Mouse (Mus musculus): ENCODE results near the gene Hist1h4c.

Hist1h4c gene

DNA sequence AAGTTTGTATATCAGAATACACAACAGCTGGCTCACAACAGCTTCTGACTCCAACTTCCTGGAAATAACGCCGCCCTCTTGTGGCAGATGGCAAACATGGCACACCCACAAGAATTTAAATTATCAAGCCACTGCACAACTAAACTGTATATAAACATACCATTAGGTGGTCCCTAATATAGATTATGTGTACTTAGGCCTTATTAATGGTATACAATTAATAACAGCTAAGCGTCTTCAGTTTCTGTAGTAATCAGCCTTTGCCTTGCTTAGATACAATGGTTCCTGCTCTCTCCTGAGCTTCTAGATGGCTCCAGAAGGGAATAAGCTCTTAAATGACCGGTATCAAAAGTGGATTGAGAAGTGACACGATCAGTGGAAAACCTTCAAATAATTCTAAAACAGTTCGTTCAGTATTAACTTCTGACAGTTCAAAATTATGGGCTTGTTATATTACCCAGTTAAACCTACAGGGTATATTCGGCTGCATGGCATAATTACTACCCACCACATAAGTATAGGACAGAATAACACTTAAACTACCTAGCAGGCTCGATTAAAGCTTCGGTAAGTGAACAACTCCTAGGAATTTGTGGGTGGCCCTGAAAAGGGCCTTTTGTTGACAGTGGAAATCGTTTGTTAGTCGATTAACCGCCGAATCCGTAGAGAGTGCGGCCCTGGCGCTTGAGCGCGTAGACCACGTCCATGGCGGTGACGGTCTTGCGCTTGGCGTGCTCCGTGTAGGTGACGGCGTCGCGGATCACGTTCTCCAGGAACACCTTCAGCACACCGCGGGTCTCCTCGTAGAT is 559 bp downstream of the Hist1h4c start:
- peak; percentile 61 for DNase-seq (ENCODE audit: extremely low spot score, low spot score)

DNA sequence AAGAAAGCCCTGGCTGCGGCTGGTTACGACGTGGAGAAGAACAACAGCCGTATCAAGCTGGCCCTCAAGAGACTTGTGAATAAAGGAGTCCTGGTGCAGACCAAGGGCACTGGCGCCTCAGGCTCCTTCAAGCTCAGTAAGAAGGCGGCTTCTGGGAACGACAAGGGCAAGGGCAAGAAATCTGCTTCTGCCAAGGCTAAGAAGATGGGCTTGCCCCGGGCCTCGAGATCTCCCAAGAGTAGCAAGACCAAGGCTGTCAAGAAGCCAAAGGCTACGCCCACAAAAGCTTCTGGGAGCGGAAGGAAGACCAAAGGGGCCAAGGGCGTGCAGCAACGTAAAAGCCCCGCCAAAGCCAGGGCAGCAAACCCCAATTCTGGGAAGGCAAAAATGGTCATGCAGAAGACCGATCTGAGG is 2.2 kb downstream of the Hist1h4c start:
- DNase-seq (ENCODE audit: extremely low spot score, low spot score): no peak

DNA sequence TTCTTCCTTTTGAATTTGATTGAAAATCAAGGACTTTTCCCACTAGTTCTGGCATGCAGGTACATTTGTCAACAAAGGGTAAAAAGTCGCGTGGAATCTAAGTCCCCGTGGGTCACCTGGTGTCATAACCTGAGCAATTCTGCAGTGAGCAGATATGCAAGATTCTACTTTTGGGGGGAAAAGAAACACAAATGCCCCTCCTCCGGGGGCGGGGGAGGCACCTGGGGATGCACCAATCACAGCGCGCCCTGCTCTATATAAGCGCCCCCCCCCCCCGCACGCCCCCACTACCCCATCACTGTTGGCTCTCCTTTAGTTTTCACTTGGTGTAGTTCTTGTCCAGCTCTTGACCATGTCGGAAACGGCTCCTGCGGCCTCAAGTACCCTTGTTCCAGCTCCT is 2.7 kb downstream of the Hist1h4c start, which contains the start of gene Hist1h1t:
Gene Hist1h1t, plus strand, starts transcription at position 301 of the 400 bp plus-strand sequence.
- no peak for DNase-seq (ENCODE audit: extremely low spot score, low spot score)

DNA sequence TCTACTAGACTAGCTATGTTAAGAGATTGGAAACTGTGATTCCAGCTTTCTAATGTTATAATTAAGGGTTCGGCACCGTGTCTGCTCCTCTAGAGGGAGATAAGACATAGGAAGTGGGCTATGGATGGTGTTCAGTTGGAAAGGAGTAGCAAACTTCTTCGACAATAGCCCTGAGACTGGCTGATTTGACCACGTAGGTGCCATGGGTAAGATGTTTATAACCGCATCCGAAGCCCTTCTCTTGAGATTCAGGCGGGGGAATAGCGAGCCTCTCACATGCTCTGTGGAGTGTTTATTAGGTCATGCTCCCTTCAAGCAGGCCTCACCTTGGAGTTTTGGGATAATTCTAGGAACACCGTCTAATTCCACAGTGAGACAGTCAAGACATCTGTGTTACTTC is 3.3 kb downstream of the Hist1h4c start:
- DNase-seq (ENCODE audit: extremely low spot score, low spot score): no peak

DNA sequence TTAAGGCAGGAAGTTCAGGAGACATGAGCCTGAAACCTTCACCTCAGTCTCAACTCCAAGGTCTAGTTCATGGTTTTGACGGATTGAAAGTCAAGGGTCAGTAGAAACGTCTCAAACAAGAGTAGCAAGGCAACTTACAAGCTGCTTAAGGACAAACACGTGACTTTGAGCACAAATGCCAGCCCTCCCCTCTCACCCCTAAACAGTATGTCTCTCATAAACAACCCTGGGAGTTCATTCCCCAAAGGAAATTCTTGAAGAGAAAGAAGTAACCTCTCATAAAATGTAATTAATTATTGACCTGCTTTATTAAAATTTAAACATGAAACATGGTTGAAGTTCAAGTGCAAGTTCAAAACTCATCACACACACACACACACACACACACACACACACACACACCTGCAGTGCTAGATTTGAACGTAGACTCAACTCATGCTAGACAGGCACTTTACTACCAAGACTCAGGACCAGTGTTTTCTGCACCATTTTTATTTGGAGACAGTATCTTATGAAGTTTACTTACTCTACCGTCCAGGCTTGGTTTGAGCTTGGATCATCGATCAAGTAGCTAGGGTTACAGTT is 4.3 kb downstream of the Hist1h4c start:
- no peak for DNase-seq (ENCODE audit: extremely low spot score, low spot score)

DNA sequence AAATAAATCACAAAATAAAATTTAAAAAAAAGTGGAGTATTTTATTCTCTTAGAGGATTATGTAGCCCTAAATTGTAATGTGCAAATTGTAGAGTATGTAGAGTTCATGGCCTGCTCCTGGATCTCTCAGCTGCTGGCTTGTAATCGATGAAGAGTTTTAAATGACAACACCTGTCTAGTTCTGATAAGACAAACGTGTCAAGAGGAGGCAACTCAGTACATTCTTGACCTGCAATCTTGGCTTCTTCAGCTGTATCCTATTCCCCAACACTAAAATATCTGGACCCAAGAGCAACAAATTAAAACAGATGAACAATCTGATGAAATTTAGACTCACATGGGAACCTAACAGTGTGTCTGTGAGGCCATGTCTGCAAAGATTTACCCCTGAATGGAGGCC is 8.8 kb downstream of the Hist1h4c start:
- no peak for DNase-seq (ENCODE audit: extremely low spot score, low spot score)

DNA sequence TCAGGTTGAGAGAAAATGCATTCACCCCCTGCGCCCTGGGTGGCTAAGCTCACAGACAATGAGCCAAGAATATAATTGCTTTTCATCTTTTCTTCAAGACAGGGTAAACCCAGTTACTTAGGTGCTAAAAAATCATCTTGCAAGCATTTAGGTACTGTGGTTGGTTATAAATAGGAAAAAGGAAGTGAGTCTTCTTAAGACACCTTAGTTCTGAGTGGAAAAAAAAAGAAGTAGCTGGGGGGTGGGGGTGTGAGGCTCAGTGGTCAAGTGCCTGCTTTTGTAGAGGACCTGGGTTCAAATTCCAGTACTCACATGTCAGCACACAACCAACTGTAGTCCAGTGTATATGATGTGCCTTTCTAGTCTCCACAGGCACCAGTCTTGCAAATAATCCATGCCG is 9.3 kb downstream of the Hist1h4c start:
- no peak for DNase-seq (ENCODE audit: extremely low spot score, low spot score)

DNA sequence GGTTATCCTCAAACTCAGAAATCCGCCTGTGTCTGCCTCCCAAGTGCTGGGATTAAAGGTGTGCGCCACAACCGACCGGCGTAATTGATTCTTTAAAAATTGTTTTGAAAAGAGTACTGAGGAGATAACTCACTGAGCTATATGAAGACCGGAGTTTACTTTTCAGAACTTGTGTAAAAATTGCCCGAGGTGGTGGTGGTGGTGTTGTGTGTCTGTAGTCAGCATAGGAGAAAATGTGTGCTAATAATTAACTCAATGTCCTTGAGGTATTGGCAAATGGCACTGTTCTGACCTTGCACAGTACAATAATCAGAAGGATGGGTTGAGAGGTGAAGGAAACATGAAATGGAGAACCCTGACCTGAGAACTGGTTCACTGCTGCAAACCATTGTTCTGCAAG is 10.3 kb downstream of the Hist1h4c start:
- no peak for DNase-seq (ENCODE audit: extremely low spot score, low spot score)

DNA sequence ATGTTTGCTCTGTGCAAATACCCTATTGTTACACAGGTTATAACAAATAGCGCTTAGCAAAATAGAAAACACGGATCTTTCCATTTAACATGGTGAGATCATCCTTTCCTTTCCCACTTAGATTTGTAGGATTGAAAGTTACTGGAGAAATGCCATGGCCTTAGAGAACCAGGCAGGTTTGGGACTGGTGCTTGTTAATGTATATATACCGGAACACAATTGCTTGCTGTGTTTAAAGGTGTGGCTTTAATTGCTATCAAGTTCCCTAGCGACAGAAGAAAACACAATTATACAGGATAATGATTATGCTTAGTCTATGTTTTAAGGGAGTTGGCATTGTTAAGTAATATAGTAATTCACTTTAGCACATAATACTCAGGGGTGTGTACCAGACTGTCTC is 11.1 kb downstream of the Hist1h4c start:
- DNase-seq (ENCODE audit: extremely low spot score, low spot score): no peak

DNA sequence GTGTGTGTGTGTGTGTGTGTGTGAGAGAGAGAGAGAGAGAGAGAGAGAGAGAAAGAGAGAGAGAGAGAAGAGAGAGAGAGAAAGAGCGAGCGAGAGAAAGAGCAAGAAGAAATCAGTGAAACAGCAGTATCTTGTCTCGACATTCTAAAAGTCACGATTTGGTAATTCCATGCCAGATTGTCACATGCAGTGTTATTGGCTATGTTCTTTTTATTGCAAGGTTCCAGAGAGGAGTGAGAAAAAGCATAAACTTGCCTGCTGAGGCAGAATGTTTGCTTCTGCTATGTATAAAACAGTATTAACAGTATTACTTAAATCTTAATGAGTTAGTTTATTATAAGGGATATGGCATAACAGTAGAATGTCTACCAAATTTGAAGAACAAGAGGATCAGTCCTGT is 12.3 kb downstream of the Hist1h4c start:
- DNase-seq (ENCODE audit: extremely low spot score, low spot score): no peak

DNA sequence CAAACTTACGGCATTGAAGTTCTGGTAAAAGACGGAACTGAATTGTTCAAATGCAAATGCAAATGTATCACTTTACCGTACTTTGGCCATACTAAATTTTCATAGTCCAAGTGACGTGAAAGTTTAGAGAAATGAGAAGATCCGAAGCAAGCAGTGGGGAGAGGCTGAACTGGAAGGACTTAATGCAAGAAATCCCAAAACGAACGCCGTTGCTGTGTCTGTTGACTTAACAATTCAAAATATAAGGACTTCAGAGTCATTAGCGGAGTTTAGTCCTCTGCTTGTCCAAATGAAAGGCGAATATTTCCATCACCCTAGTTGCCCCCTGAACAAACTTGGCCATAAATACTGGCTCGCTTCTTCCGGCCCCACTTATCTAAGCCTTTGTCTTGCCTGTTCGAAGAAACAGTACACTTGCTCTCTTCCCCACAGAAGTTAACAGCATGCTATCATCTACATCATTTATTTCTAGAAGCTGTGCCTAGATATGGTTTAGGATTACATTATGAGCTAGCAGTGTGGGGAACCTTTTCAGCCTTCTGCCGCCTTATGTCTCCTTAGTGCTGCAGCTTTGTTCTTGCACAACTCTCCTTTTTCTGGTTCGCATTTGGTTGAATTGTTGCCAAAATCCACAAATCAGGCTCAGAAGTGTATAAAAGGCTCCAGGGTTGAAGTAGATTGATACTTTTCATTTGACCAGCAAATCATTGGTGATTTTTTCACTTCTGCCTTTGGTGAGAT is 13.0 kb downstream of the Hist1h4c start:
- peak; percentile 49 for DNase-seq (ENCODE audit: extremely low spot score, low spot score)

DNA sequence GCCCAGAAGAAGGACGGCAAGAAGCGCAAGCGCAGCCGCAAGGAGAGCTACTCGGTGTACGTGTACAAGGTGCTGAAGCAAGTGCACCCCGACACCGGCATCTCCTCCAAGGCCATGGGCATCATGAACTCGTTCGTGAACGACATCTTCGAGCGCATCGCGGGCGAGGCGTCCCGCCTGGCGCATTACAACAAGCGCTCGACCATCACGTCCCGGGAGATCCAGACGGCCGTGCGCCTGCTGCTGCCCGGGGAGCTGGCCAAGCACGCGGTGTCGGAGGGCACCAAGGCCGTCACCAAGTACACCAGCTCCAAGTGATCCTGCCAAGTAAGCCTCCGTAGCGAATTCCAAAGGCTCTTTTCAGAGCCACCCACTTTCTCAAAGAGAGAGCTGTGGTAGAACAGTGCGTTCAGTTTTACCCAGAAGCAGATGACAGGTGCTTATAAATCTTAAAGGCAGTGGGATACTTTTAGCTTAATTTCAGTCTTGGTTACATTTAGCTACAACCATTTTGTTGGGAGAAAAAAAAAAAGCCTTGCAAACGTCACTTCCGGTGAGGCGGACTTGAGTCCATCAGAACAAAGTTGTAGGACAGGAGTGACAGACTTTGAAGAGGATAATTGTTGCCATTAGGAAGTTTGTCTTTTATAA is 13.8 kb downstream of the Hist1h4c start:
- peak; percentile 51 for DNase-seq (ENCODE audit: extremely low spot score, low spot score)

DNA sequence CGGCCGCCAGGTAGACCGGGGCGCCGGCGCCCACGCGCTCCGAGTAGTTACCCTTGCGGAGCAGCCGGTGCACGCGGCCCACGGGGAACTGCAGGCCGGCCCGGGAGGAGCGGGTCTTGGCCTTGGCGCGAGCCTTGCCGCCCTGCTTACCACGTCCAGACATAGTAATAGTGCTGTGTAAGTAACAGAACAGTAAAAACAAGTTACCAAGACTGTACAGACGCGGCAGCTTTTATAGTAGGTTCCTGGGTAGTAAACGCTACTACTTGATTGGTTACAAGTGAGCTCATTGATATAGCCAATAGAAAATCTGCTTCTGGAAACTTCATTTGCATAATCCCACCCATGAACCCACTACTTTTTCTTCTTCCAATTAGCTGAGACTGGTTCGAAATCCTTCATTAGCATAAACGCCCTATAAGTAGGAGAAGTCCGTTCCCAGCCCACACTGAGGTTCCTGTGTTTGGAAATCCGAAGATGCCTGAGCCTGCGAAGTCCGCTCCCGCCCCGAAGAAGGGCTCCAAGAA is 14.4 kb downstream of the Hist1h4c start, which contains the start of the genes Hist1h2ac and Hist1h2bc:
Gene Hist1h2ac, minus strand, starts transcription at position 194 of the 527 bp plus-strand sequence.
Gene Hist1h2bc, plus strand, starts transcription at position 445 of the 527 bp plus-strand sequence.
- peak; percentile 81 for DNase-seq (ENCODE audit: extremely low spot score, low spot score)

DNA sequence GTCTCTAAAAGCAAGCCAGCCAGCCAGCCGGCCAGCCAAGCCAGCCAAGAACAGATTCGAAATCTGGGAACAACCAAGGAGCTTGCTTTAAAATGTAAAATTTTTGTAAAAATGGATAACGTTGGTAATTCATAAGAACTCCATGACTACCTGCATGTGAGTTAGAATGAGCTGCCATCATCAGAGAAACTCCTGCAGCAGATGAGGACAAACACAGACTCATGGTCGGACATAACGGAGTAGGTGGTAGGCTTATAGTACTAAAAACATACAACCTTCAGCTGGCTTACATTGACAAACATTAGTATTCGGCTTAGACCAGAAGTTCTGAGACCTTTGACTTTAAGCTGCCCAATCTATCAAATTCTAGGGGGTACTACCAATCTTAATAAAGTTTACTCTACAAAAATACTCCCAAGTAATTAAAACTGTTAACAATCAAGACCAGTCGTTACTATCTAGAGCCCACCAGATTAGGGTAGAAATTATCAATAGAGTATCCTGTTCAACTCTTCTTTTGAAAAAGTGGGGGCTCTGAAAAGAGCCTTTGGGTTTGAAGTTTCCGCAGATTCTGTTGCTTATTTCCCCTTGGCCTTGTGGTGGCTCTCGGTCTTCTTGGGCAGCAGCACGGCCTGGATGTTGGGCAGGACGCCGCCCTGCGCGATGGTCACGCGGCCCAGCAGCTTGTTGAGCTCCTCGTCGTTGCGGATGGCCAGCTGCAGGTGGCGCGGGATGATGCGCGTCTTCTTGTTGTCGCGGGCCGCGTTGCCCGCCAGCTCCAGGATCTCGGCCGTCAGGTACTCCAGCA is 15.1 kb downstream of the Hist1h4c start:
- peak; percentile 57 for DNase-seq (ENCODE audit: extremely low spot score, low spot score)

DNA sequence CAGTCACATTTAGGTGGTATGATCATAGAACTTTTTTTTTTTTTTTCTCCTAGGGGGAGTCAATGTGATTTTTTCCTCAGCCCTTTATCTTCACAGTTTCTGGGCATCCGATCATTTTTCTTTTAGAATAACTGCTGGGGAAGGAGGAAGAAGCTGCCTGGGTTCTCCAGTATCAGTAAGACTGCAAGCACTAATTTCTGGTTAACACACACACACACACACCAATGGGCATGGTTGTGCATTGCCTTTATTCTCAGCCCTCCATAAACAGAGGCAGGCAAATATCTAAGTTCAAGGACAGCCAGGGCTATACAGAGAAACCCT is 15.7 kb downstream of the Hist1h4c start:
- no peak for DNase-seq (ENCODE audit: extremely low spot score, low spot score)

DNA sequence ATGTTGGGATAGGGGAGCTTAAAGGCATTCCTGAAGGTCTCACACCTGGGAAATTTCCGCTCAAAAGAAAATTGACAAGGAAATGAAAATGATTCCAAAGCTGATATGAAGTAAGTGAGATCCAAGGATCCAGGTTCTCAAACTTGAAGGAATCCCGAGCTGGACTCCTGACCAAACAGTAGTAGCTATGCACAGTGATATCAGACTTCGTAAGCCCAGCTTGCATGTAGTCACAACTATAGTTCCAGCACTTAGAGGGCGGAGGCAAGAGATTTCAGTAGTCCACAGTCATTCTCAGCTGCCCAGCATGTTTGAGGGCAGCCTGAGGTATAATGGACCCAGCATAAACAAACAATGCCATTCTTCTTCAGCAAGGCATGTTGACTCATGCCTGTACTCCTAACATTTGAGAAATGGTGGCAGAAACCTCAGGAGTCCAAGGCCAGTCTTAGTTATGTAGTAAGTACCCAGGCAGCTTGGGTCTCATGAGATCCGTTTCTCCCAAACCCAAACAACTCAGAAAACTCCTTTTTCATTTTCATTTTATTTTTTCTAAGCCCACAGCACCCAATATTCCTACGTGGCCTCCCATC is 16.2 kb downstream of the Hist1h4c start:
- no peak for DNase-seq (ENCODE audit: extremely low spot score, low spot score)

DNA sequence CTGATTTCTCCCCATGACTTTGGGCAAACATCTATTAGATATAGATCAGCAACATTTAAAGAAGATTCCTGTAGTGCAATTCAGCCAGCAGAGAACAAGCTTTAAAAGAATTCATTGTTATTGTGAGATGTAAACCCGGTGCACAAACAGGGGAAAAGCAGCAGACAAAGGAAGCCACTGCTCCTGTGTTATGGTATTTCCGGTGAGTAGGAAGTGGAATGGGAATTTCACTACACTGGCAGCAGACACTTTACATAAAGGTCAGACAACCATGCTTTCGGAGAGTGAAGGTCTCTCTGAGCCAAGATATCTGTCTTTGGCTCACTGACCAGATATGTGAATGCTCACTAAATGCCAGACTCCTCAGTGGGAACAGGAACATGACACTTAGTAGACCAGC is 35.7 kb downstream of the Hist1h4c start:
- DNase-seq (ENCODE audit: extremely low spot score, low spot score): no peak

DNA sequence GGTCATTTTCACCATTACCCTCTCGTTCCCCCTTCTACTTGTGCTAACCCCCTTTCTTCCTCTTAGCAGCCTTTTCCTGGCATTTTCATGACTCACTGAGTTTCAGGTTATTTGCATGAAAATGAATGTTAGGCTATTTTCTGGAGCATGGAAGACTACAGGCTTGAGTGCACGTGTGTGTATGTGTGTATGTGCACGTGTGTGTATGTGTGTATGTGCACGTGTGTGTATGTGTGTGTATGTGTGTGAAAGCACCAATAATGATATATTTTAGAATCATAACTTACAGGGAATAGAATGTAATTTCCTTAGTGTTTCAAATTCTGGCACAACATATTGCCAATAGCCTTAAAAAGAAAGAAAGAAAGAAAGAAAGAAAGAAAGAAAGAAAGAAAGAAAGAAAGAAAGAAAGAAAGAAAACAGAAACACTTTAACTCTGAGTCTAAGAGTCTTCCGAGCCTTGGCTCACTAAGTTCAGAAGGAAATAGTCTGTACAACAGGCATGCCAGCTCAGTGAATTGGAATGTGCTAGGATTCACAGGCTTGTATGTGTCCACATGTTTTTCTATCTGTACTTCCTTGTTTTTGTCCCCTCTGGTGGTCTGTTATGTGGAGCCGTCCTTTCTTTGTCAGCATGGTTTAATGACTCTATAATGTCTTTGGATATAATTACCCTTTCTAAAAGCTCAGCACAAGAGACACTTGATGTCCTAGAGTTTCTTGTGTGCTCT is 38.5 kb downstream of the Hist1h4c start:
- DNase-seq (ENCODE audit: extremely low spot score, low spot score): no peak
